In genomic region chr1:107397481-107397880, GRCm38 (mm10) we compare ENCODE assay signal across 25 mouse cellular contexts. TPM values are rescaled to one million over a fixed set of nuclear protein-coding genes. Genes with fewer than 3 reads are reported as not detected.
"Had no signal": no experiment of that assay in that cellular context is flagged by ENCODE, and none has a peak within 500 bp of the region (broad histone marks: within the 10 kb centered on the region; RNA-seq: fewer than 3 reads in every experiment).

No protein-coding gene starts in this region.

- H3K27ac ChIP-seq: limb, embryonic 15.5 days; midbrain, embryonic 12.5 days; neural tube, embryonic 13.5 days had no signal

- H3K4me1 ChIP-seq: limb, embryonic 15.5 days; midbrain, embryonic 12.5 days; neural tube, embryonic 13.5 days had no signal

- H3K27me3 ChIP-seq: limb, embryonic 15.5 days; megakaryocyte, embryonic 14.5 days; midbrain, embryonic 12.5 days; neural tube, embryonic 13.5 days had no signal

- H3K9me3 ChIP-seq: limb, embryonic 15.5 days; megakaryocyte, embryonic 14.5 days; midbrain, embryonic 12.5 days; neural tube, embryonic 13.5 days had no signal

- H3K9ac ChIP-seq: limb, embryonic 15.5 days; midbrain, embryonic 12.5 days; neural tube, embryonic 13.5 days had no signal

- H3K4me2 ChIP-seq: limb, embryonic 15.5 days; midbrain, embryonic 12.5 days; neural tube, embryonic 13.5 days had no signal

- H3K4me3 ChIP-seq: limb, embryonic 15.5 days; megakaryocyte, embryonic 14.5 days; midbrain, embryonic 12.5 days; neural tube, embryonic 13.5 days had no signal

- DNase-seq: kidney, adult 8-10 months; kidney, postnatal 36 days; layer of hippocampus, adult 9-11 months; layer of hippocampus, postnatal 36 days; lung, adult 2 months; lung, postnatal 36 days; retina, postnatal 1 day; right cerebral cortex, postnatal 4 days; spleen, adult 18-20 months; thymus, adult 18-20 months; thymus, postnatal 14 days had no signal

- H3K36me3 ChIP-seq: limb, embryonic 15.5 days; midbrain, embryonic 12.5 days; neural tube, embryonic 13.5 days had no signal

- ATAC-seq: intestine, embryonic 16.5 days; lung, postnatal 0 days; midbrain, embryonic 16.5 days had no signal

RNA-seq across cellular contexts. Expression of gene Serpinb7, which starts 2.0 kb away (rescaled TPM):
- total RNA-seq: layer of hippocampus, postnatal 36 days; left cerebral cortex, adult 8-10 months; left cerebral cortex, postnatal 25 days had no signal
- polyA plus RNA-seq: limb, embryonic 11.5 days; lung, postnatal 0 days; midbrain, embryonic 12.5 days; midbrain, embryonic 16.5 days; neural tube, embryonic 13.5 days; stomach, embryonic 14.5 days; urinary bladder, adult 2 months had no signal

RNA-seq across cellular contexts. Expression of gene Serpinb11, which starts 36.5 kb away (rescaled TPM):
- total RNA-seq: layer of hippocampus, adult 18-20 months; layer of hippocampus, postnatal 36 days; left cerebral cortex, adult 8-10 months; left cerebral cortex, postnatal 25 days had no signal
- polyA plus RNA-seq: intestine, embryonic 16.5 days; kidney, embryonic 16.5 days; limb, embryonic 11.5 days; midbrain, embryonic 12.5 days; midbrain, embryonic 16.5 days; neural tube, embryonic 13.5 days; stomach, embryonic 14.5 days; urinary bladder, adult 2 months had no signal
